Mouse (Mus musculus): Measurements from ENCODE around the gene Zfp87.

Zfp87 gene

GRCm38 (mm10) chr13:67525753-67526410 is at the start of gene Zfp87, which contains the start of gene Gm26965:
TSS of gene Zfp87 (minus strand) at chr13:67526177.
TSS of gene Gm26965 (minus strand) at chr13:67526151.
- peak; percentile 93 for DNase-seq

GRCm38 (mm10) chr13:67572591-67573189 is 46.7 kb upstream of the Zfp87 start:
- DNase-seq: no peak

- DNase-seq: no peak
Measured at GRCm38 (mm10) chr13:67553730-67554129, 27.8 kb upstream of the Zfp87 start, which contains the start of gene Zfp748. TSS of gene Zfp748 (minus strand) at chr13:67553830.

- DNase-seq: peak; percentile 87
Measured at GRCm38 (mm10) chr13:67552505-67553346, 26.7 kb upstream of the Zfp87 start.

GRCm38 (mm10) chr13:67545941-67546340 is 20.0 kb upstream of the Zfp87 start:
- no peak for DNase-seq

- no peak for DNase-seq
Measured at GRCm38 (mm10) chr13:67527049-67527730, 1.2 kb upstream of the Zfp87 start.

- DNase-seq: no peak
Measured at GRCm38 (mm10) chr13:67500908-67501307, 25.1 kb downstream of the Zfp87 start.

- DNase-seq: peak; percentile 86
Measured at GRCm38 (mm10) chr13:67500084-67500719, 25.8 kb downstream of the Zfp87 start, which contains the start of gene Zfp58. TSS of gene Zfp58 (minus strand) at chr13:67500555.

- no peak for DNase-seq
Measured at GRCm38 (mm10) chr13:67495631-67496030, 30.3 kb downstream of the Zfp87 start.

- DNase-seq: no peak
Measured at GRCm38 (mm10) chr13:67484424-67484811, 41.6 kb downstream of the Zfp87 start.

- peak; percentile 87 for DNase-seq
Measured at GRCm38 (mm10) chr13:67483625-67484423, 42.2 kb downstream of the Zfp87 start, which contains the start of gene Zfp874b. TSS of gene Zfp874b (minus strand) at chr13:67484258.

- no peak for DNase-seq
Measured at GRCm38 (mm10) chr13:67481528-67481927, 44.4 kb downstream of the Zfp87 start.

- no peak for DNase-seq
Measured at GRCm38 (mm10) chr13:67469274-67469673, 56.7 kb downstream of the Zfp87 start.
